Mouse (Mus musculus): ENCODE measurements at regions not wholly inside any gene's neighbourhood (a gene's known extent, or its start where the extent isn't known, plus 50 kb on each side); places are given as distances from the start of the nearest gene placed in this dataset.
"Not testable (repeated sequence)": the region's sequence is repeated elsewhere in the genome, so short reads cannot be mapped to it uniquely, and the experiment has no call there.

DNA sequence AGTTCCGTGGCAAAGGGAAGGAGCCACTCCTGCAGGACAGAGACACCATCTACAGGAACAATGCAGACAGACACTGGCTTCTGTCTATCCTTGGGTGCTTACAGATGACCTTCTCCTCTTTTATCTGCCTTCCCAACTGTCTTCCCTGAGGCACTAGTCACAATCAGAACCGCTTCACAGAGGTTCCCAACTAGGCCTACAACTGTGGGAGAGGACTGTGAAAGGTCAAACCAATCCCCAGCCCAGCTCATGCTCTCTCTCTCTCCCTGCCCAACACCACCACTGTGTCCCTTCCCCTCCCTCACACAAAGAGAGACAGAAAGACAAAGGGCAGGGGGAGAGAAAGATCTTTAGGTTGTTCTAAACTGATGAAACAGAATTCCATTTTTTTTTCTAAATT, 61.3 kb downstream of the Tmem17 start:
- DNase-seq (ENCODE audit: low read depth), result no peak

DNA sequence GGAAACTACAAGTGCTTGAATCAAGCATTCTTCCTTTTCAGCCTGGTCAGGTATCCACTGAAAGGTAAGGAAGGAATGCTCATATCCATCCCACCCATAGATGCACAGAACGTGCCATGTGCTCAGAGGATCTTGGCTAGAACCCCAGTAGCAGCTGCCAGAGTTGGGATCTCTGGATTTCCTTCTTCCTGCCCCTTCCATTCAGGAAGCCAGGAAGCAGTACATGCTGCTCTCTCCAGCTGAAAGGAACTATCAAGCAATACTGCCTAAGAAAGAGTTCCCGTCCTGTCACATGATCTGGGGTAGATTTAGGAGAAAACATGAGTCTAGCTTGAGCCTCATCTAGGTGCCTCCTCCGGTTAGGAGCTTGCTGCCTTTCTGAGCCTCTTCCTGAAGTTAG, 61.9 kb downstream of the Tmem17 start:
- DNase-seq (ENCODE audit: low read depth), result no peak

DNA sequence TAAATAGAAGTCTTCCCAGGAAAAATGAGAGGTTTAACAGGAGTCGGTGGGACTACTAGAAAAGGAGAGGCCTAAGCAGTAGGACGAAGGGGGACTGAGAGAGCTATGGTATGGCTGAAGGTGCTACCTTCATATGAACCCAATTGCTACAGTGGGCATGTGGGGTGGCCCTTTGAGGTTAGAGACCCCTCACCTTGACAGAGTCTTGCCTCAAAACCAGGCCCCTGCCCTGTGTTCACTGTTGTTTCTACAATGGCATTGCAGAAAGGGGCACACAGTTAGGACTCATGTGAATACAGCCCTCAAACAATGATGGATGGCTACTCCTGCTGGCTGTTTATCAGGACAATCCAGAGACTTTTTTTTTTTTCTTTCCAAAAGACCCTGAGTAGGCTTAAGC, 62.6 kb downstream of the Tmem17 start:
- DNase-seq (ENCODE audit: low read depth), result no peak

DNA sequence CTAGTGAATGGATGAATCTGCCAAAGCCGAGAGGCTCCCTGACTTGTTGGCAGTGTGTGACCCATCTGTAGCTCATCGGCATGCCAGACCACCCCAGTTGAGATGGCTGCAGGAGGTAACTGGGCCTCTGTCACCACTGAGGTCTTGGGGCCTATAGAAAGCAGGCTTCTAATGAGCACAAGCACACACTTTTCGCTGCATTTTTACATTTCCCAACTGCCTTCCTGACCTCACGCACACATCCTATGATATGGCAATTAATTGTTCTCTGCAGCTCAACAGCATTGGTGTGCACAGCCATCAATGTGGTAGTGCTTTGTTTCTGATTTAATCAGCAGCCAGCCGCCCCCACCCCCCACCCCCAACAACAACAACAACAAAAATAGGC, 72.2 kb downstream of the Tmem17 start:
- DNase-seq (ENCODE audit: low read depth), result no peak

DNA sequence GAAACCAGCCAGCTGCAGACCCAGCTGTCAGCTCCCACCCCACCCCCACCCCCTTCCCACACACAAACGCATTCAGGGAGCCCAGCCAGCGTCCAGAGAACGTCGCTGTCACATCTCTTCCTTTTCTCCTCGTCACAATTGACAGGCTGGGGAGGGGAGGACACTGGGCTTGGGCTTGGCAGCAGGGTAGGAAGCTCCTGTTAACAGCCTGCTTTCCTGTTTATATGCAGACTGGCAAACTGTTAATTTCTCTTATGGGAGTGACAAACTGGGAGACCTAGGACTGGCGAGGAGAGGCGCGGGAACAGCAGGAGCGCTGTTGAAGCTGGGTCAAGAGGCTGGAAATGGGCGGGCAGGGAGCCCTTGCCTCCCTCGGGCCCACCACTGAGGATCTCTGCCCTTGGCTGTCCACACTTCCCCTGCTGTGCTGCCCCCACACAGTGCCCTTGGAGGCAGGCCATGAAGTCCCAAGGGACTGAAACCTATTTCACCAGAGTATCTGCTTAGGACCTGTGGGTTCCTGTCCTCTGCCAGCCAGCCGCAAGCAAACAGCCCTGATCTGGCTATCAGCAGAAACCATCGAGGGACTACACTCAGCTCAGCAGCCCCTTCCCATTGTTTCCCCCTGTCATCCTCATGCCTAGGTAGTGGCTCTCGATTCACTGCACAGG, 72.7 kb downstream of the Tmem17 start:
- DNase-seq (ENCODE audit: low read depth), result no peak

DNA sequence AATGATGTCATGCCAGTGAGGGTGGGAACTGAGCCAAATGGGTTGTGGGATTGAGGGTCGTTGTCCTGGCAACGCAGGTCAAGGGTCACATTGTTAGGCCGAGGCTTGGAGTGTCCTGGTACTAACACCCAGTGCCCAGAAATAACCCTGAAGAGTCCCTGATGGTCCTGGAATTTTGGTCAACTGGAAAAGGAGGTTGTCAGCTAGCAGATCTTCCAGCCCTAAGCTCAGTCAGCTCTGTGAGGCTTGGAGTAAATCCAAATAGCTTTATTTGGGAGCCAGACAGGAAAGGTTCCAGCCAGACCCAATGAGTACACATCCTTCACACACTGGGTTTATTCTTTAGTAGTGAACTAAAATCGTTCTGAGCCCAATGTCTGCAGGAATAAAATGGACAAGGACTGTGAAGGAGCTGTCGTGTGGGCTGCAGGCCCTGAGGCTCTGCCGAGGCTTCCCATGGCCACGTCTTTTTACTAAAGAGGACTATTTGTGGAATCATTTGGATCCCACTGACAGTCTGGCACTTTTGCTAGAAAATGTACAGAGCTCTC, 75.9 kb downstream of the Tmem17 start:
- DNase-seq (ENCODE audit: low read depth), result peak; percentile 39

DNA sequence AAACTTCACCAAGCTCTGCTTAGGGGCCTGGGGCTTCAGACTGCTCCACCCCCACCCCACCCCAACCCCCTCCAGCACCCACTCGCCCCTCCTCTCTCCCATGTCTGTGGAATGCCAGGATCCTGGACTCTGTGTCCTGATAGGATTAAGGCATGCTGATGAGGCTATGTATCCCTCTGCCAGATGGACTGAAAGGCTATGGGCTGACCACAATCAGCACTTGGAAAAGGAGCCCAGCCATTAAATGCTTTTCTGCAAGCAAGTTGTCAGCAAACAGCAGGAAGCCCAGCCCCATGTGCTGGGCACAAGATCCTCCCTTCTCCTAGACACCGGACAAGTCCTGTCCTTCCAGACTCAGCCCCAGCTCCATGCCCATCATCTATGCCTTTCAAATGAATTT, 76.7 kb downstream of the Tmem17 start:
- DNase-seq (ENCODE audit: low read depth), result peak; percentile 40

DNA sequence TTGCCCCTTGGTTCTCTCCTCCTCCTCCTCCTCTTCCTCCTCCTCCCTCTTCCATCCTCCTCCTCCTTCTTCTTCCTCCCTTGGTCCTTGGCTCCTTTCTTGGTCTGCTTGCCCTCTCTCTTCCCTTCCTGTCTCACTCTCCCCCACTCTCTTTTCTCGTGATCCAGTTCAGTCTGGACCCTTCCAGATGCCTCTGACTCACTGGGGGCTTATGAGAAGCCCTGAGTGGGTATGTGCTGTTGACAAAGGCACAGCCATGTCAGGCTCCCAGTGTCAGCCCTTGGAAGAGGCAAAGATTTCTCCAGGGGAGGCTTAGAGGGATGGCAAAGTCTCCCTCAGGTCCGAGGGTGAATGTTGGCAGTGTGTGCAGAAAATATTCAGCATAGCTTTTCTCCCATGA, 78.0 kb downstream of the Tmem17 start:
- DNase-seq (ENCODE audit: low read depth), result no peak

DNA sequence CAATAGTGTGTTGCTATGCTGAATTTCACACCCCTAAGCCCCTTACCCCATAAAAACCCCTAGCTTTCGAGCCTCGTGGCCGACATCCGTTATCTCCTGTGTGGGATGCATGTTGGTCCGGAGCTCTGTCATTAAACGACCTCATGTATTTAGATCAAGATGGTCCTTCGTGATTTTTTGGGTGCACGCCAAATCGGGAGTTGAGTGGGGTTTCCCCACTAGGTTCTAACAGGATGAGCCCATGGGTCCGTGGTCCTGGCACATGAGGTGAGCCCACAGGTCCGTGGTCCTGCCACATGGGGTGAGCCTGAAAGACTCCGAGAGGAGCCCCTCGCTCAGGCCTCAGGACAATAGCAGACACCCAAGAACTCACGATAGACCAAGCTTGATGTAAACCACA, 79.2 kb downstream of the Tmem17 start:
- DNase-seq (ENCODE audit: low read depth), result not testable (repeated sequence)

DNA sequence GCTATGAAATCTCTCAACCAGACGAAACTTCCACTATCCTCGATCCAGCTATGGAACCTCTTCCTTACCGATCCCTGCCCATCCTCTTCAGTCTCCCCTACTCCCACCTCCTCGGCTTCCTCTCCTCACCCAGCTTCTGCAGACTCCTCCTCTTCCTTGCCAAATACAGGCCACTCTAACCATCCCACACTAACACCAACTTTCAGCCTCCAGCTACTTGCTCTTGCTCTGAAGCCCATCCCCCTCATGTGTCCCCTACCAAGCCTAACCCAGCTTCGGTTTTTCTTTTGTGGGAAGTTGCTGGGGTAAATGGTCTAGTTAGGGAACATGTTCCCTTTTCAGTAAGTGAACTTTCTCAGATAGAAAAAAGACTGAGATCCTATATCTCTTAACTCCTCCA, 80.8 kb downstream of the Tmem17 start:
- no peak for DNase-seq (ENCODE audit: low read depth)

DNA sequence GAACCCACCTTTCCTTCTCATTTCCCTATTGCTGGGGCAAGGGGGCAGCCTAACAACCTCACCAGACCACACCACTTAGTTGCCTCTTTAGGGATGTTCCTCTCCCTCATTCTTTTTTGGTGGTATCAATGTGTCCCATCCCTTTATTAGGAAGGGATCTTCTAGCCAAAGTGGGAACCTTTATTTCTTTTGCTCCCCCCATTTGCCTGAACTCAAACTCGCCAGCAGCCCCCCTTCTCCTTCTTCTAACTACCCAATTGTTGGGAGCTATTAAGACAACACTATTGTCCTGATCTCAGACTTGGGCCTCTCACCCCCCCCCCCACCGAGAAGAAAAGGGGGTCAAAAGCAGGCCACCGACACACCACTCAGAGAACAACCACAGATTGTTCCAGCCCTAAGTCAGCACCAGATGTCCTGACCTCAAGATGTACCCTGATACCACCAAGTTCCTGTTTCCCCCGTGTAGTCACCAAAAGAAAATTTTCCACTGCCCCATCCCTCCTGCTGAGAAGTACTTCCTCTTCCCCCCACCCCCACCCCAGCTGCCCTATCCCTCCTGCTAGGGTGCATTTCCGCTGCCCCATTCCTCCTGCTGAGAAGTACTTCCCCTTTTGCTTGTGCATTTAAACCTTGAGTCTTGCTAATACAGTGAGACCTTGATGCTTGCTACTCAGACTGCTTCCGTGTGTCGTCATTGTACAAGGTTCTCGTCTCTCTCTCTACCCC, 84.4 kb downstream of the Tmem17 start:
- DNase-seq (ENCODE audit: low read depth), result no peak

DNA sequence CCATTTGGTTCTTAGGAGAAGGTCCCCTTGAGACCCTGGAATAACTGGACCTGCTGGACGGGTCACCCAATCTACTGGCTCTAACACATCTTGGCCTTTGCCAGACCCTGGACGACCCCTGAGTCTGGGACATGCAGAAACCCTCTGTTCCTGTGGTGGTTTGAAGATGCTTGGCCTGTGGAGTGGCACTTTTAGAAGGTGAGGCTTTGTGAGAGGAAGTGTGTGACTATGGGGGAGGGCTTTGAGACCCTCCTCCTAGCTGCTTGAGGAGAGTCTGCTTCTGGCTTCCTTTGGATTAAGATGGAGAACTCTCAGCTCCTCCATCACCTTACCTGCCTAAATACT, 84.9 kb downstream of the Tmem17 start:
- DNase-seq (ENCODE audit: low read depth), result no peak

DNA sequence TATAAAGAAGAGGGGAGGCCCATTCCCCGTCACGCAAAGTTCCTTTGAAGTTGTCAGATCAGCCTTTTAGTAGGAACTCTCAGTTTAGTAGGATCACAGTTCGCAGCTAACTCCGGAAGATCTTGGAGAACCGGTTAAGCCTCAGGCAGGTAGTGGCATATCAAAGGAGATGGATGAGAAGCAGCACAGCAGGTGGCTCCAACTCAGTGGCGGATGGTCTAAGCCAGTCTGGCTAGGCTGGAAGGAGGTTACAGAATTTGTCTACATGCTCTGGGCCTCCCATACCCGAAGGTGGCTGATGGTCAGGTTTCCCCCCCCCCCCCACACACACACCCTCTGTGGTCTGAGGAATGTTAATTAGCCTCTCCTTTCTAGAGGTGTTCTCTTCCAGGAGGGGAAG, 88.5 kb downstream of the Tmem17 start:
- DNase-seq (ENCODE audit: low read depth), result no peak

DNA sequence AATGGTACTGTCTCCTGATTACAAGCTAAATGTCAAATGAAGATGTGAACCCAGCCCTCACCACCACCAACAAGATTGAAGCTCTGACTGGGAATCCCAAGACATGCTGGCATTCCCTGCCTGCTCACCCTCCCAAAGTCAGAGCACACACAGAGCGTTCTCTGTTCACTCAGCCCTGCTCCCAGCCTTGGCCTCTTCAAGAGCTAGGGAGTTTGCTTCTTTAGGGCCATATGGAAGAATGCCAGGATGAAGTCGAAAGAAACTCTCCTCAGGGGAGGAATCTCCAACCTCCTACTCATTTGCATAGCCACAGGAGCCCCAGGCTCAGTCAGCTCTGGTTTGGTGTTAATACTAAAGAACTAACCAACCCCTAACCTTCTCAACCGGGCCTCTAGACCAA, 90.1 kb downstream of the Tmem17 start:
- peak; percentile 34 for DNase-seq (ENCODE audit: low read depth)

DNA sequence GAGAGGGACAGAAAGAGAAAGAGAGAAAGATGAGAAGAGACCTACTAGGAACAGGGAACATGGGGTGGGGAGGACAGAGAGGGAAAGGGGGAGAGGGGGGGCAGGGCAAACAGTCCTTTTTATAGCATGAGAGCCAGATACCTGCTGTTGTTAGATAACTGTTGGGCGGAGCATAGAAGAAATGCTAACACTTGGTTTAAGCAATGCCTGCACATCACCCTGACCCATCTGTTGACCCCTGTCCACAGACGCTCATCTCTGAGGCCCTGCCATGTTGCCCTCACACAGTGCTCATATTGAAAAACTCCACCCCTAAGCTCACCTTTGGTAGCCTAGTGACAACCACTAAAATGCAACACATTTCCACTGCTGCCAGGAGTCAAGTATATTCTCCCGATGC, 90.7 kb downstream of the Tmem17 start:
- no peak for DNase-seq (ENCODE audit: low read depth)

DNA sequence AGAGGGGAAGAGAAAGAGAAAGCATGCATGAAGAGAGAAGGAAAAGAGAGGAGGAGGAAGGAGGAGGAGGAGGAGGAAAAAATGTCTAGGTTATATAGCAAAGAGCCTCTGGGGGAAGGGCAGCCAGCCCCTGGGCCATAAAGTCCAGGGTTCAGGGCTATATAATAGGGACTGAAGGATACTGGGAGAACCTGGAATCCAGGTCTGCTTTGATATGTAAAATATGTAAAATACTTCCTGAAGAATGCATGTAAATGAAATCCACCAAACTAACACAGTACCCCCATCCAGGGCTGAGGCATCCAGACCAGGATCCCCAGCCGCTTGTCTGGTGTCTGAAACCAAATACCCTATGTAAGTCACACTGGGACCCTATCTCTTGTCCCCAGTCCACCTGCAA, 91.5 kb downstream of the Tmem17 start:
- DNase-seq (ENCODE audit: low read depth), result no peak

DNA sequence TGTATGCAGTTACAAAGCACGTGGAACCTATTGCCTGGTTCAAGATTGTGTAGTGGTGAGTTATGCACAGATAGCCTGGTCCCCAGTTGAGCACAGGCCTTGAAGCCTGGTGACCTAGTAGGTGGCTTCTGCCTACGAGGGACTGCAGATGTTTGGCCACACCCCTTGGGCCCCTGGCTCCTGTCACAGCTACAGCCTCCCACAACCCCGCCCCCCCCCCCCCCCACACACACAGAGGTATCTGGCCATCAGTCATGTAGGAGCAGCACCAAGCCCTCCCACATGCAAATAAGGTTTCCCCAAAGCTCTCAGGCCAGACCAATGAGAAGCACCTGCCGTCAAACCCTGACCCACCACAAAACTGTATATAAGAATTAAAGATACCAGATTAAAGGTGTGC, 94.5 kb downstream of the Tmem17 start:
- no peak for DNase-seq (ENCODE audit: low read depth)

DNA sequence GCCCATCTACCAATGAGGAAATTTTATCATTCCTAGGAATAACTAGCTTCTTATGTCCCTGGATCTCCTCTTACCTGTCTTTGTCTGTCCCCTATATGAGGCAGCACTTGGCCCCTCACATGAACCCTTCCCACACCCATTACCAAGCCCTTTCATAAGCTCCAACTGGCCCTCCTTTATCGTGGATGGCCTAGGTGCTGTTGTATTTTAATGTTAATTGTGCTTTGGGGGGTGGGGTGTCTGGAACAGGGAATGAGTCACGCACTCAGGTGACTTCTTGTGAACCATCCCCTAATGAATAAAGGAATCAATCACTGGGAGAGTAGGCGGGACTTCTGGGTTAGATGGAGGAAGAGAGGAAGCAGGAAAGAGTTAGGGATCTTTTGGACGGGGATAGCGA, 95.8 kb downstream of the Tmem17 start:
- no peak for DNase-seq (ENCODE audit: low read depth)

DNA sequence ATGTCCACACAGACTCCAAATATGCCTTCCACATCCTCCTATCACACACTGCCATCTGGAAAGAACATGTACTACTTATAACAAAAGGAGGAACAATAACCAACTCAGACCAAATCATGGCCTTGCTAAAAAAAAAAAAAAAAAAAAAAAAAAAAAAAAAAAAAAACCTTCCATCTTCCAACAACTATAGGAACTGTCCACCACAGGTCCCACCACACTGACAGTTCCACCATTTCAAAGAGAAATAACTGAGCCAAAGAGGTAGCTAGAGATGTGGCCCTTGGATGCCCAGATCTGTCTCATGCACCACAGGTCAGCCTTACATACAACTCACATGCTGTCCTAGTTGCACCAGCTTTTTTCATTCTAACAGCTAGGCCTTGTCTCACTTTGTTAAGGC, 97.1 kb downstream of the Tmem17 start:
- no peak for DNase-seq (ENCODE audit: low read depth)

DNA sequence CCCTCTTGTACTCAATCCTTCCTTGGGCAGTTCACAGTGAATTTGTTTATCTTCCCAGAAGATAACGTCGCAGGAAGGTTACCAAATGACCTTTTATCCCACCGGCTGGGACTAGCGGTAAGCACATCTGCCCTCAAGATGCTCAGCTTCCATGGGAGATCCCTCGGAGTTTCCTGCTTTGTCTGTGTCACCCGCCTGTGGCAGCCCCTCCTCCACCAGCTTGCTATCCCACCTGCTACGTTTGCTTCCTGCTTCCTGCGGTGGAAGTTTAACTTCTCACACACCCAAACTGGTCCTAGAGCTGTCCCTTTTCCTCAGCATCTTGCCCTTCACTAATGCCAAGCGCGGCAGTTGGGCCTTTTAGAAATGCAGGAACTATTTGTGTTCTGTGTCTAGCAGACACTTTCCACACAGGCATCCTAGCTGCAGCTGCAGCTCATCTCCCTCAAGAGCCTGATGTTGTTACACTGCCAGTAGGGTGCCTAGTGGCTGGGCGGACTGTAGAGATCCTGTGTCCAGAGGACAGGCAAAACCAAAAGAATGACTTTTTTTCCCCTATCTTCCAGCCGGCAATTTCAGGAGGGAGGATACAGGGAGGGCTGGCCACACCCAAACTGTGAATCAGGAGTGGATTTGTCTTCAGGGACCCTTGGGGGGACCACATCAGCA, 98.7 kb downstream of the Tmem17 start:
- no peak for DNase-seq (ENCODE audit: low read depth)

DNA sequence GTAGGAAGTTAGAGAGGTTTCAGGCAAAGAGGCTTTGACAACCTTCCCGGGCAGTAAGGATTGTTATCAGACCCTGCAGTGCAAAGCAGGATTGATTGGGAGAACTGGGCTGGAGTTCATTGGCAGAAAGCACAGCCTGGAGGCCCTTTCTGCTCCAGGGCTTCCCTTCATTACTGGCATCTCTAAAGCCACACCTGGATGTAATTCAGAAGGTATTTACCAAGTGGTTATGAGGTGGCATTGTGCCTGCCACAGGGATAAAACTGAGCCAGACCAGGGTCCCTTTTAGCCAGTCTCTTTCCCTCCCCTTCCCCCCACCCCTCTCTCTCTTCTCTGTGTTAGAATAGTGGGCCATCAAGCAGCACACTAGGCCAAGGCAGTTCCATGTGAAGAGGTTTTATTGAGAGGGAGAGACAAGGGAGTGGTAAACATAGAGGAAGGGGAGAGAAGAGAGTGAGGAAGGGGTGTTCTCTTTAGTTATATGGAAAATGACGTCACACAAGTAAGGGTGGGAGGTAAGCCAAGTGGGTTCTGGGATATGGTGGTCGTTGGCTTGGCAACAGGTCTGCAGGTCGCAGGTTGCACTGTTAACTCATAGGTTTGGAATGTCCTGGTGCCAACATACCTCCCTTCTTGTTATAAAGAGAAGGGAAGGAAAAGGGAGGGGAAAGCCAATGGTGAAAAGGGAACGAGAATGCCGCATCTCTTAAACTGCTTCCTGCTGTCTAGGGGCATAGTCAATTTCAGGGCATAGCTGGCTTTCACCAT, 99.4 kb downstream of the Tmem17 start:
- DNase-seq (ENCODE audit: low read depth), result peak; percentile 30

DNA sequence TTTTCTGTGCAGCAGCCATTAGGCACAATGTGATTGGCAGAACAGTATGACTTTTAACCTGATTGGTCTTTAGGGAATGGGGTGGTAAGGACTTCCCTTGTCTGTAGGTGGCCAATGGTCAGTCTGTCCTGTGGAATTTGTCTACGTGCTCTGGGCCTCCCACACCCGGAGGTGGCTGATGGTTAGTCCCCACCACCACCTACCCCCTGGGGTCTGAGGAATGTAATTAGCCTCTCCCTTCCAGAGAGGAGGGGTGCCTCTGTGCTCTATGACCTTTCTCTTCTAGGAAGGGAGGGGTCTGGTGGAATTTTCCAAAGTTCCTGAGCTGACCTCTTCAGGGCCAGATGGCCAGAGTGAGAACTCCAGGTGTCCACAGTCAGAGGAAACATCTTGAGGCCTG, 101.6 kb downstream of the Tmem17 start:
- no peak for DNase-seq (ENCODE audit: low read depth)

All from NIH3T3 (cell line).